ENCODE assay signal across 8 mouse cellular contexts in genomic region chr12:80945996-80946355, GRCm38 (mm10). TPM values are rescaled to one million over a fixed set of nuclear protein-coding genes. Genes with fewer than 3 reads are reported as not detected.
A peak's percentile ranks its signal among the peaks of the same experiment; 100 is the strongest.
DNase-seq lines count a peak whose midpoint lies in the region; ATAC-seq and TF ChIP-seq lines count a peak whose summit lies in the region.

No protein-coding gene starts in this region.

- peaks cover 34% of the 10 kb centered on the region for H3K79me2 ChIP-seq in MEL (ENCODE audit: control insufficient read depth, insufficient read depth, low read length, poor library complexity)

- H3K4me1 ChIP-seq in MEL (ENCODE audit: control insufficient read depth in 1 of 2, insufficient read depth in 2 of 2, low read length in 2 of 2) = peaks cover 5 to 19% of the 10 kb centered on the region in 2 experiments; a peak in 3 of 4 replicates
- H3K4me1 ChIP-seq in cerebellum, adult 2 months (ENCODE audit: control insufficient read depth, insufficient read depth, low read length) = peaks cover 8% of the 10 kb centered on the region
- H3K4me1 ChIP-seq in forebrain, postnatal 0 days (ENCODE audit: insufficient read depth) = no peaks in the 10 kb centered on the region
- no peaks in the 10 kb centered on the region for H3K4me1 ChIP-seq in lung, postnatal 0 days (ENCODE audit: insufficient read depth, low read depth, low read length)

- no peak for TF ChIP-seq CTCF in MEL (IDR thresholded peaks at IDR 0.05 in 2 of 3, conservative IDR thresholded peaks at IDR 0.05 in 1 of 3; ENCODE audit: control insufficient read depth in 1 of 3, insufficient read depth in 1 of 3, low read depth in 2 of 3, low read length in 3 of 3, poor library complexity in 1 of 3, severe bottlenecking in 1 of 3)
- TF ChIP-seq CTCF in cerebellum, adult 2 months (IDR thresholded peaks at IDR 0.05; ENCODE audit: borderline replicate concordance, insufficient read depth, low read depth, low read length) = no peak
- no peak for TF ChIP-seq CTCF in forebrain, postnatal 0 days (IDR thresholded peaks at IDR 0.05; ENCODE audit: low read depth)
- 0 out of 2 replicates have a peak, but pooled peaks have one; percentile 0 for TF ChIP-seq CTCF in lung, postnatal 0 days (IDR thresholded peaks at IDR 0.05)

- under 1% methylated on average over 46 of the region's 47 CpGs for WGBS in cerebellum, adult 2 months
- WGBS in forebrain, postnatal 0 days = under 1% methylated on average over 47 of the region's 47 CpGs
- WGBS in lung, postnatal 0 days = 0% methylated on average over 30 of the region's 47 CpGs

- no peaks in the 10 kb centered on the region for H3K27me3 ChIP-seq in MEL (ENCODE audit: control insufficient read depth in 1 of 2, insufficient read depth in 2 of 2, low read length in 2 of 2)
- H3K27me3 ChIP-seq in cerebellum, adult 2 months (ENCODE audit: control insufficient read depth, insufficient read depth, low read length) = no peaks in the 10 kb centered on the region
- H3K27me3 ChIP-seq in forebrain, postnatal 0 days (ENCODE audit: insufficient read depth, low read length) = no peaks in the 10 kb centered on the region
- H3K27me3 ChIP-seq in lung, postnatal 0 days (replicated peaks; ENCODE audit: insufficient read depth, low read length) = no peaks in the 10 kb centered on the region

- DNase-seq in MEL (ENCODE audit: low read depth, low spot score) = peak; percentile 97
- peak; percentile 95 to 96 for DNase-seq in cerebellum, adult 2 months
- DNase-seq in forebrain, postnatal 0 days = peak; percentile 98
- peak; percentile 96 for DNase-seq in layer of hippocampus, adult 9-11 months
- peak; percentile 97 for DNase-seq in lung, postnatal 0 days (ENCODE audit: low spot score)
- DNase-seq in ovary, postnatal 14 days (ENCODE audit: low spot score) = peak; percentile 90
- DNase-seq in thymus, postnatal 14 days = peak; percentile 97

- TF ChIP-seq RAD21 in MEL (IDR thresholded peaks at IDR 0.05; ENCODE audit: low read depth, low read length) = no peak

- H3K27ac ChIP-seq in MEL (ENCODE audit: control insufficient read depth, low read depth, low read length) = peak overlapping the region; percentile 93
- peak overlapping the region; percentile 92 for H3K27ac ChIP-seq in cerebellum, adult 2 months (ENCODE audit: insufficient read depth, low read length)
- H3K27ac ChIP-seq in forebrain, postnatal 0 days (ENCODE audit: low read depth, low read length) = peak overlapping the region; percentile 99
- peak overlapping the region; percentile 100 for H3K27ac ChIP-seq in lung, postnatal 0 days (ENCODE audit: low read length)

- H3K4me2 ChIP-seq in forebrain, postnatal 0 days (ENCODE audit: low read depth) = peak overlapping the region; percentile 65
- peak overlapping the region; percentile 68 for H3K4me2 ChIP-seq in lung, postnatal 0 days (replicated peaks; ENCODE audit: low read depth, low read length)

- H3K4me3 ChIP-seq in MEL (ENCODE audit: control insufficient read depth in 1 of 2, insufficient read depth in 1 of 2, low read depth in 2 of 2, low read length in 2 of 2) = peak overlapping the region; percentile 85 to 93
- peak overlapping the region; percentile 88 for H3K4me3 ChIP-seq in cerebellum, adult 2 months (replicated peaks; ENCODE audit: insufficient read depth, low read depth, low read length)
- peak overlapping the region; percentile 100 for H3K4me3 ChIP-seq in forebrain, postnatal 0 days (ENCODE audit: low read depth, low read length)
- H3K4me3 ChIP-seq in lung, postnatal 0 days (ENCODE audit: low read depth, low read length) = peak overlapping the region; percentile 100

- peak in 1 of 2 experiments; percentile 9; a peak in 1 of 4 replicates for TF ChIP-seq POLR2A in MEL (IDR thresholded peaks at IDR 0.05; ENCODE audit: control insufficient read depth in 1 of 2, insufficient read depth in 1 of 2, low read depth in 1 of 2, low read length in 2 of 2, poor library complexity in 1 of 2)
- TF ChIP-seq POLR2A in cerebellum, adult 2 months (IDR thresholded peaks at IDR 0.05; ENCODE audit: borderline replicate concordance, insufficient read depth, low read length) = no peak; the same call in 1 of the 2 replicates

- peak overlapping the region; percentile 95 for H3K9ac ChIP-seq in MEL (ENCODE audit: control insufficient read depth, low read depth, low read length, poor library complexity, severe bottlenecking)
- peak overlapping the region; percentile 98 for H3K9ac ChIP-seq in forebrain, postnatal 0 days
- peak overlapping the region; percentile 100 for H3K9ac ChIP-seq in lung, postnatal 0 days (replicated peaks; ENCODE audit: low read depth)

- no peaks in the 10 kb centered on the region for H3K9me3 ChIP-seq in MEL (replicated peaks; ENCODE audit: insufficient read depth, low read length)
- H3K9me3 ChIP-seq in forebrain, postnatal 0 days (ENCODE audit: low read length) = no peaks in the 10 kb centered on the region
- H3K9me3 ChIP-seq in lung, postnatal 0 days (ENCODE audit: low read length) = no peaks in the 10 kb centered on the region

- TF ChIP-seq EP300 in MEL (IDR thresholded peaks at IDR 0.05; ENCODE audit: low read depth in 1 of 2, low read length in 2 of 2) = no peak
- TF ChIP-seq EP300 in lung, postnatal 0 days (IDR thresholded peaks at IDR 0.05) = no peak

- ATAC-seq in forebrain, postnatal 0 days = peak; percentile 97
- ATAC-seq in hematopoietic stem cell, adult 5-6 weeks (replicated peaks in 1 of 2; ENCODE audit: insufficient read depth in 1 of 2, low FRiP score in 2 of 2, low TSS enrichment in 1 of 2, low read depth in 1 of 2, poor library complexity in 2 of 2, severe bottlenecking in 2 of 2) = peak; percentile 57 to 73
- peak; percentile 96 for ATAC-seq in lung, postnatal 0 days

- H3K36me3 ChIP-seq in MEL (ENCODE audit: control insufficient read depth in 1 of 2, insufficient read depth in 2 of 2, low read length in 2 of 2) = peaks cover 36 to 52% of the 10 kb centered on the region in 2 experiments
- H3K36me3 ChIP-seq in forebrain, postnatal 0 days (ENCODE audit: insufficient read depth) = peaks cover 30% of the 10 kb centered on the region
- peaks cover 26% of the 10 kb centered on the region for H3K36me3 ChIP-seq in lung, postnatal 0 days (ENCODE audit: insufficient read depth, low read length)

TF ChIP-seq in MEL, 35 proteins besides CTCF, POLR2A, EP300 and RAD21:
- TF ChIP-seq MAZ (IDR thresholded peaks at IDR 0.05; ENCODE audit: low read depth, low read length) (peak; percentile 77), CHD1 (IDR thresholded peaks at IDR 0.05; ENCODE audit: low read depth, low read length) (0 out of 2 replicates have a peak, but pooled peaks have one; percentile 3), ZMIZ1 (IDR thresholded peaks at IDR 0.05; ENCODE audit: low read depth, low read length) (peak; percentile 39), MXI1 (IDR thresholded peaks at IDR 0.05; ENCODE audit: low read depth, low read length) (peak; percentile 56), POLR2AphosphoS5 (IDR thresholded peaks at IDR 0.05; ENCODE audit: borderline replicate concordance, low read depth, low read length) (no peak), GABPA (IDR thresholded peaks at IDR 0.05; ENCODE audit: low read depth, low read length) (no peak), TCF12 (IDR thresholded peaks at IDR 0.05; ENCODE audit: low read depth, low read length) (peak; percentile 63), MAX (IDR thresholded peaks at IDR 0.05; ENCODE audit: low read length) (no peak; the same call in 1 of the 2 replicates), CHD2 (IDR thresholded peaks at IDR 0.05; ENCODE audit: low read length) (peak; percentile 88), E2F4 (IDR thresholded peaks at IDR 0.05; ENCODE audit: borderline replicate concordance, low read depth, low read length) (0 out of 2 replicates have a peak, but pooled peaks have one; percentile 19), HCFC1 (IDR thresholded peaks at IDR 0.05; ENCODE audit: low read depth, low read length) (peak; percentile 84), ELF1 (IDR thresholded peaks at IDR 0.05; ENCODE audit: low read depth, low read length) (peak; percentile 44), TBP (IDR thresholded peaks at IDR 0.05; ENCODE audit: low read depth, low read length) (peak; percentile 56; the same call in 1 of the 2 replicates), NRF1 (IDR thresholded peaks at IDR 0.05; ENCODE audit: insufficient read depth, low read depth, low read length, poor library complexity, severe bottlenecking) (peak; percentile 89), USF1 (IDR thresholded peaks at IDR 0.05; ENCODE audit: low read depth, low read length) (peak; percentile 45; the same call in 1 of the 2 replicates)
TF ChIP-seq in MEL: peak in this region for 12.

RNA-seq across cellular contexts. Expression of gene Srsf5, which starts 0.7 kb away (rescaled TPM):
- total RNA-seq in MEL (2012; rRNA removed) = 401 and 419 TPM in 2 replicates
- 100 to 1,000 TPM; 276 to 460 TPM for polyA plus RNA-seq in MEL (2012; ENCODE audit: insufficient read depth in 1 of 2, insufficient read length in 2 of 2, low read depth in 1 of 2, low replicate concordance in 2 of 2, missing spikeins in 1 of 2)
- polyA plus RNA-seq in cerebellum, adult 2 months (2012; rRNA removed) = 650 and 669 TPM in 2 replicates
- total RNA-seq in forebrain, postnatal 0 days (2014; rRNA removed) = 344 and 488 TPM in 2 replicates
- polyA plus RNA-seq in forebrain, postnatal 0 days (2015; fragmentation: Nextera tagmentation; extraction: Ambion mirVana) = 488 and 529 TPM in 2 replicates
- total RNA-seq in hematopoietic stem cell, adult 5-6 weeks (2017) = 1,371 and 1,393 TPM in 2 replicates
- polyA plus RNA-seq in lung, postnatal 0 days (2015; fragmentation: Nextera tagmentation; extraction: Ambion mirVana) = 442 and 529 TPM in 2 replicates

RNA-seq across cellular contexts. Expression of gene Slc10a1, which starts 22.5 kb away (rescaled TPM):
- total RNA-seq in MEL (2012; rRNA removed) = 0.12 TPM in 1 of 2 replicates, not detected in the other
- under 1 TPM in 1 of 2 experiments, not detected in 1; 0.18 TPM for polyA plus RNA-seq in MEL (2012; ENCODE audit: insufficient read depth in 1 of 2, insufficient read length in 2 of 2, low read depth in 1 of 2, low replicate concordance in 2 of 2, missing spikeins in 1 of 2)
- polyA plus RNA-seq in cerebellum, adult 2 months (2012; rRNA removed) = not detected in 2 replicates
- total RNA-seq in forebrain, postnatal 0 days (2014; rRNA removed) = not detected in 2 replicates
- polyA plus RNA-seq in forebrain, postnatal 0 days (2015; fragmentation: Nextera tagmentation; extraction: Ambion mirVana) = not detected in 2 replicates
- total RNA-seq in hematopoietic stem cell, adult 5-6 weeks (2017) = not detected in 2 replicates
- polyA plus RNA-seq in lung, postnatal 0 days (2015; fragmentation: Nextera tagmentation; extraction: Ambion mirVana) = 0.47 and 0.57 TPM in 2 replicates

Comparison
In these comparisons a context has a peak if more than half of its experiments do, and no peak if none do; other contexts are left out.
1. Peak in every context shown above with its lines: DNase-seq, ATAC-seq, H3K4me3 ChIP-seq and H3K27ac ChIP-seq.